Mouse (Mus musculus): ENCODE results near the gene Plin3.

DNA sequence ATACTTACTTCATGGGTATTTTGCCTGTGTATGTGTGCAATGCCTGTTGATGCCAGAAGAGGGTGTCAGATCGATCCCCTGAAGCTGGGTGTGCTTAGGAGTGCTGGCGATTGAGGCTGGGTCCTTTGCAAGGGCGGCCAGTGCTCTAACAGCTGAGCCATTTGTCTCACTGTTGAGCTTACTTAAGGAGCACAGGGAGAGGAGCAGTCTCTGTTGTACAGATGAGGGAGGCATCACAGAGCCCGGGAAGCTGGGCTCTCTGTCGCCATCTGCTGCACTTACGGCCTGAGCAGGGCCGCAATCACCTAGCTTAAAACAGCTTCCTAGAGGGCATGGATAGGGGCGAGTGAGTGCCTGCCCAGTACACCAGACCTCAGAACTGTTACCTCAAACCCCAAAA lies 40.3 kb upstream of the Plin3 start:
- TF ChIP-seq POLR2A (IDR thresholded peaks at IDR 0.05; ENCODE audit: control insufficient read depth, extremely low read depth, insufficient read depth, low read length, poor library complexity) (no peak), CTCF (IDR thresholded peaks at IDR 0.05; ENCODE audit: borderline replicate concordance, control insufficient read depth, extremely low read depth, insufficient read depth, low read length, poor library complexity) (peak; percentile 59; the same call in 1 of the 2 replicates)
